ENCODE assay signal across 21 mouse cellular contexts in the genomic region with DNA sequence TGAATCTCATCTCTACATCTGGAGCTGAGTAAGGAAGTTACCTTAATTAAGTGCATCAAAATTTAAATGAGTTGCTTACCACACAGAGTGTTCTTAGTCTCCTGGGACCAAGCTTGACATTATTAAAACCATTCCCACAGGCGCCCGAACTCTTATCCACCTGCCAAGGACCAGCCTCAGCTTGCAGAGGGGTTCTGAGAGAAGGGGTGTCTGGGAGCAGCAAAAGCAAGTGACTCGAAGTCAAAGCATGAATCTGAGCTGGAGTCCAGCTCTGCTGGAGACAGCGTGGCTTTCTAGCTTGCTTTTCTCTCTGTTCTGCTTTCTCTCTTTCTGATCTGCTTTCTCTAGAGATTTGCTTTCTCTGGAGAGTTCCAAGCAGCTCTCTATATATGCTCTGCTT.
DNase-seq lines count a peak whose midpoint lies in the region; ATAC-seq and TF ChIP-seq lines count a peak whose summit lies in the region.
"Had no signal": no experiment of that assay in that cellular context is flagged by ENCODE, and none has a peak within 500 bp of the region (broad histone marks: within the 10 kb centered on the region; RNA-seq: fewer than 3 reads in every experiment).

No protein-coding gene starts in this region.

- TF ChIP-seq POLR2A in heart, adult 2 months (IDR thresholded peaks at IDR 0.05; ENCODE audit: insufficient read depth, low read depth, low read length): no peak

- H3K9me3 ChIP-seq in forebrain, embryonic 10.5 days: no peaks in the 10 kb centered on the region
- H3K9me3 ChIP-seq in forebrain, embryonic 12.5 days: no peaks in the 10 kb centered on the region
- H3K9me3 ChIP-seq in heart, embryonic 13.5 days: no peaks in the 10 kb centered on the region
- no peaks in the 10 kb centered on the region for H3K9me3 ChIP-seq in hindbrain, embryonic 14.5 days (ENCODE audit: control insufficient read depth, low read length)
- H3K9me3 ChIP-seq: forebrain, embryonic 15.5 days; heart, embryonic 15.5 days; hindbrain, embryonic 15.5 days; intestine, embryonic 15.5 days had no signal

- intact Hi-C loops in heart, adult 2 months (cut with DNase I): no loop called here

- no peak overlapping the region for H3K4me3 ChIP-seq in forebrain, embryonic 10.5 days
- H3K4me3 ChIP-seq in forebrain, embryonic 12.5 days (replicated peaks): no peak overlapping the region
- no peak overlapping the region for H3K4me3 ChIP-seq in heart, embryonic 13.5 days
- H3K4me3 ChIP-seq in heart, adult 2 months: no peak overlapping the region
- H3K4me3 ChIP-seq in hindbrain, embryonic 14.5 days (replicated peaks; ENCODE audit: low read length): no peak overlapping the region
- H3K4me3 ChIP-seq: forebrain, embryonic 15.5 days; heart, embryonic 15.5 days; hindbrain, embryonic 15.5 days; intestine, embryonic 15.5 days had no signal

- 82% methylated on average over 4 of the region's 4 CpGs for WGBS in forebrain, embryonic 10.5 days
- 86% methylated on average over 4 of the region's 4 CpGs for WGBS in forebrain, embryonic 12.5 days
- WGBS in heart, embryonic 13.5 days: 62% methylated on average over 4 of the region's 4 CpGs
- 80% methylated on average over 4 of the region's 4 CpGs for WGBS in heart, adult 2 months
- 79% methylated on average over 4 of the region's 4 CpGs for WGBS in hindbrain, embryonic 14.5 days

- no peak for TF ChIP-seq CTCF in heart, adult 2 months (IDR thresholded peaks at IDR 0.05)

- no peaks in the 10 kb centered on the region for H3K79me2 ChIP-seq in heart, adult 2 months (replicated peaks; ENCODE audit: control insufficient read depth, insufficient read depth, low read length)

- no peak for ATAC-seq in forebrain, embryonic 12.5 days (ENCODE audit: low FRiP score)
- no peak for ATAC-seq in heart, embryonic 13.5 days (ENCODE audit: extremely low read depth, insufficient number of reproducible peaks, low FRiP score, low TSS enrichment)
- ATAC-seq in hindbrain, embryonic 14.5 days (ENCODE audit: low FRiP score): no peak
- ATAC-seq: forebrain, embryonic 15.5 days; intestine, embryonic 15.5 days; Patski had no signal

- H3K27ac ChIP-seq in forebrain, embryonic 10.5 days: no peak overlapping the region
- no peak overlapping the region for H3K27ac ChIP-seq in forebrain, embryonic 12.5 days
- 0 out of 2 replicates have a peak overlapping the region, but pooled peaks have one; percentile 15 for H3K27ac ChIP-seq in heart, embryonic 13.5 days (replicated peaks)
- no peak overlapping the region for H3K27ac ChIP-seq in heart, adult 2 months
- H3K27ac ChIP-seq in hindbrain, embryonic 14.5 days: no peak overlapping the region
- H3K27ac ChIP-seq: forebrain, embryonic 15.5 days; heart, embryonic 15.5 days; hindbrain, embryonic 15.5 days; intestine, embryonic 15.5 days had no signal

- H3K36me3 ChIP-seq in forebrain, embryonic 10.5 days (replicated peaks): no peaks in the 10 kb centered on the region
- H3K36me3 ChIP-seq in forebrain, embryonic 12.5 days (replicated peaks): no peaks in the 10 kb centered on the region
- H3K36me3 ChIP-seq in heart, embryonic 13.5 days: no peaks in the 10 kb centered on the region
- H3K36me3 ChIP-seq in heart, adult 2 months (ENCODE audit: control insufficient read depth, insufficient read depth, low read length): no peaks in the 10 kb centered on the region
- H3K36me3 ChIP-seq in hindbrain, embryonic 14.5 days (replicated peaks; ENCODE audit: control insufficient read depth, insufficient read depth): no peaks in the 10 kb centered on the region
- H3K36me3 ChIP-seq: forebrain, embryonic 15.5 days; heart, embryonic 15.5 days; hindbrain, embryonic 15.5 days; intestine, embryonic 15.5 days had no signal

- H3K9ac ChIP-seq in forebrain, embryonic 12.5 days: no peak overlapping the region
- no peak overlapping the region for H3K9ac ChIP-seq in heart, embryonic 13.5 days
- no peak overlapping the region for H3K9ac ChIP-seq in heart, adult 2 months (ENCODE audit: low read depth, low read length)
- no peak overlapping the region for H3K9ac ChIP-seq in hindbrain, embryonic 14.5 days
- H3K9ac ChIP-seq: forebrain, embryonic 15.5 days; heart, embryonic 15.5 days; hindbrain, embryonic 15.5 days; intestine, embryonic 15.5 days had no signal

- peak; percentile 9 for DNase-seq in forebrain, embryonic 10.5 days (ENCODE audit: extremely low spot score, low spot score)
- DNase-seq in heart, adult 2 months: no peak
- DNase-seq in NIH3T3 (ENCODE audit: low read depth): peak; percentile 68
- no peak for DNase-seq in hindbrain, embryonic 14.5 days (ENCODE audit: low spot score)
- DNase-seq: adrenal gland, postnatal 10 days; adrenal gland, postnatal 36 days; cerebellum, adult 18-20 months; cerebellum, adult 9-10 months; cerebellum, postnatal 14 days; gastrocnemius, postnatal 36 days; heart, postnatal 10 days; heart, postnatal 4 days; kidney, adult 18-20 months had no signal

- no peak for TF ChIP-seq EP300 in heart, adult 2 months (IDR thresholded peaks at IDR 0.05; ENCODE audit: insufficient read depth, low read depth, low read length)

- peaks cover 12% of the 10 kb centered on the region for H3K4me1 ChIP-seq in forebrain, embryonic 10.5 days
- no peaks in the 10 kb centered on the region for H3K4me1 ChIP-seq in forebrain, embryonic 12.5 days
- peaks cover 31% of the 10 kb centered on the region for H3K4me1 ChIP-seq in heart, embryonic 13.5 days
- H3K4me1 ChIP-seq in heart, adult 2 months (ENCODE audit: control insufficient read depth, insufficient read depth, low read length): peaks cover 1% of the 10 kb centered on the region; the same call in 1 of the 2 replicates
- no peaks in the 10 kb centered on the region for H3K4me1 ChIP-seq in hindbrain, embryonic 14.5 days (replicated peaks; ENCODE audit: control insufficient read depth, insufficient read depth, low read length)
- H3K4me1 ChIP-seq: forebrain, embryonic 15.5 days; hindbrain, embryonic 15.5 days had no signal

- H3K4me2 ChIP-seq in forebrain, embryonic 12.5 days: no peak overlapping the region
- no peak overlapping the region for H3K4me2 ChIP-seq in heart, embryonic 13.5 days
- no peak overlapping the region for H3K4me2 ChIP-seq in hindbrain, embryonic 14.5 days (replicated peaks)
- H3K4me2 ChIP-seq: forebrain, embryonic 15.5 days; heart, embryonic 11.5 days; heart, embryonic 15.5 days; hindbrain, embryonic 15.5 days; intestine, embryonic 15.5 days had no signal

- H3K27me3 ChIP-seq in forebrain, embryonic 10.5 days (ENCODE audit: poor library complexity, severe bottlenecking): no peaks in the 10 kb centered on the region
- no peaks in the 10 kb centered on the region for H3K27me3 ChIP-seq in forebrain, embryonic 12.5 days
- H3K27me3 ChIP-seq in heart, embryonic 13.5 days (replicated peaks): peaks cover 91% of the 10 kb centered on the region
- 0 out of 2 replicates have a peak, but pooled peaks cover 1% of the 10 kb centered on the region for H3K27me3 ChIP-seq in heart, adult 2 months (ENCODE audit: control insufficient read depth, insufficient read depth, low read length)
- no peaks in the 10 kb centered on the region for H3K27me3 ChIP-seq in hindbrain, embryonic 14.5 days (ENCODE audit: control insufficient read depth, insufficient read depth, low read length)
- H3K27me3 ChIP-seq: forebrain, embryonic 15.5 days; hindbrain, embryonic 15.5 days; intestine, embryonic 15.5 days; Patski had no signal

Comparison
In these comparisons a context has a peak if more than half of its experiments do, and no peak if none do; other contexts are left out.
1. DNase-seq: peak in forebrain, embryonic 10.5 days (single experiment) and NIH3T3 (single experiment); none in heart, adult 2 months (0 of 2) and hindbrain, embryonic 14.5 days (single experiment).